Mouse (Mus musculus) embryonic fibroblast, embryonic 13.5 days (primary cell): ENCODE measurements around the gene Hes5. TPM values are rescaled to one million over a fixed set of nuclear protein-coding genes. Genes with fewer than 3 reads are reported as not detected.

Experiments
- H3K27ac ChIP-seq: 2 replicates; pipeline ENCODE4 v1.5.1; 2012; ENCODE audit warnings: low read length, control low read depth, inconsistent platforms; ENCODE audit not compliant: insufficient read depth
- H3K4me1 ChIP-seq: 2 replicates; pipeline ENCODE4 v1.6.1; 2011; ENCODE audit warnings: low read length; ENCODE audit not compliant: control insufficient read depth, insufficient read depth
- H3K4me3 ChIP-seq: 2 replicates; pipeline ENCODE4 v1.5.1; 2011; ENCODE audit warnings: mild to moderate bottlenecking, control low read depth, low read length; ENCODE audit not compliant: insufficient read depth
- CTCF ChIP-seq: IDR thresholded peaks from 2 replicates; pipeline ENCODE4 v1.5.1; 2011; ENCODE audit warnings: mild to moderate bottlenecking, control low read depth, low read length, moderate library complexity, borderline replicate concordance; ENCODE audit not compliant: insufficient read depth
- POLR2A ChIP-seq: IDR thresholded peaks from 2 replicates; pipeline ENCODE4 v1.6.1; 2011; ENCODE audit warnings: low read depth, mild to moderate bottlenecking, control low read depth, low read length, moderate library complexity
- polyA plus RNA-seq: library from polyadenylated mRNA; stranded (reverse); fragments of >200 nt; gene quantifications from 2 replicates; pipeline ENCODE4 v1.2.4, GENCODE M21; 2011; ENCODE audit warnings: low read depth; ENCODE audit not compliant: missing spikeins, insufficient read length

The Hes5 gene
- polyA plus RNA-seq, 1 experiment = not detected

DNA sequence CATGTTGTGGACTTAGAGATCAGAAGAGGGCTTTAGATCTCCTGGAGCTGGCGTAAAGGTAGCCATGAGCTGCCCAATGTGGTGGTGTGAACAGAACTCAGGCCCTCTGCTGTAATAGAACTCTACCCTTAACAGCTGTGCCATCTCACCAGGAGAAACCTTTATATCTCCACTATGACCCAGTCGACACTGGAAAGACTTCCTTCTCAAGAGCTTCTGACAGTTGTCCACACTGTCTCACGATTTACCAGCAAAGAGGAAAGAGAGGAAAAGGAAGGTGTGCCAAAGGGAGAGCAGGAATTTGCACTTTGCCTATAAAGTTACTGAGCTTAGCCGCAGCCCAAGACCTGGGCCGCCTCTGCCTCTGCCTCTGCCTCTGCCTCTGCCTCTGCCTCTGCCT lies 18.9 kb upstream of the Hes5 start:
- Histone ChIP-seq H3K4me3 (no peak overlapping the region), H3K4me1 (no peaks in the 10 kb centered on the region), H3K27ac (no peak overlapping the region)
- TF ChIP-seq CTCF = no peak
- no peak for TF ChIP-seq POLR2A

DNA sequence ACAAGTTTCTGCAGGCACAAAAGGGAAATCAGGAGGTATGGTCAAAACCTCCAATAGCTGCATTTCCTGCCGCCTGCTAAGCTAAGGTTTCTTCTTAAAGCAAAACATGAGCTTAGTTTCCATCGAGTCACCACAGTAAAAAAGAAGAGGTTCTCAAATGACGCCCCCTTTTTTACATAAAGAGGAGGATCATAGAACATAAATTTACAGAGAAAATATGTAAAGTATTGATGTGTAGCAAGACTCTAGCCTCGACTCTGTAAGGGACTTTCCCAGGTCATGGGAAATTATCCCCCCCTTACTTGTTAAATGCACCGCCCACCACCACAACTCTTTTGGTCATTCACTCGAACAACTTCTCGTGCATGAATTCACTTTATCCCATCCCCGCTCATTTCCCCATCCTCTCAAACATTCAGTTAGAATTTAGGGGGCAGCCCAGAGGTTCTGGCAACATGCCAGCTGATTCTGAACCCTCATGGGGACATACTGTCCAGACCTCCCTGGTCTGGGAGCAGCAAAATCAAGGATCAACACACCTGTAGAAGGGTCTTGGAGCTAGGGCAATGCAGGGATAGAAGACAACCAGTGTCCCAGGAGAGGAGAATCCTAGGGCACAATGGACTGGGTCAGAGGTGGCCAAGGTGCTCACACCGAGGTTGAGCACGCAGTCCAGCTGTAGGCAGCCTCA lies 17.9 kb upstream of the Hes5 start:
- no peak for TF ChIP-seq CTCF
- TF ChIP-seq POLR2A = no peak
- no peaks in the 10 kb centered on the region for H3K4me1 ChIP-seq
- H3K27ac ChIP-seq = no peak overlapping the region
- H3K4me3 ChIP-seq = no peak overlapping the region

DNA sequence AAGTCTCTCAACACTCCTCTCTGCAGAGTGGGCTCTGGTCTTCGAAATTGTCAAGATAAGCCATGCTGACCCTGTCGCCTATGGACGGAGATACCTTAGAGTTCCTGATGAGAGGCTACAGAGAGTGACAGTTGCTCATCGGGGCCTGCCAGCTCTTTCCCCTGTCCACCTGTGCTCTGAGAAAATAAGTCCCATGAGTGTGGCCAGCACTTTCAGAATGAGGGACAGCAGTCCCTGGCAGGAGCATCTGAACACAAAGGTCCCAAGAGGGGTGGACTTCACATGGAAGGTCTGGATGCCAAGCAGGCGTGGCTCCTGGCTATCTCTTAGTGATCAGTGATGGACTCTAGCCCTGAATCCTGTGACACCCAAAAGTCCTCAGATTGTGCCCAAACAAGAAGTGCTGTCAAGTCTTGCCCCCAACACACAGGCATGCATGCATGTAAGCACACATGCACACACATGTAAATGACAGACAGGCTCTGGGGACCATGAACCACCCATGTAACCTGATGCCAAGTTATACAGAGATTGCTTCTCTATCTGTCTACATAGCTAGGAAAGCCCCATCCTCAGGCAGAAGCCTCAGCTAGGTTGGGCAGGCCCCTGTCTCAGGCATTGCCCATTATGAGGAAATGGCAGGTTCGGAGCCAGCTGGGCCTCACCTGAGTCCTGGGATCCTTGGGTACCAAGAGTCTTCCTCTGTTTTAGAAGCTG lies 17.2 kb upstream of the Hes5 start:
- Histone ChIP-seq H3K4me3 (no peak overlapping the region), H3K4me1 (no peaks in the 10 kb centered on the region), H3K27ac (no peak overlapping the region)
- TF ChIP-seq POLR2A = no peak
- TF ChIP-seq CTCF = no peak

- no peak overlapping the region for H3K27ac ChIP-seq
- peak; percentile 76 for TF ChIP-seq CTCF
- TF ChIP-seq POLR2A = no peak
- H3K4me3 ChIP-seq = no peak overlapping the region
- no peaks in the 10 kb centered on the region for H3K4me1 ChIP-seq
Observed at GRCm38 (mm10) chr4:154944121-154944590, 16.6 kb upstream of the Hes5 start.

DNA sequence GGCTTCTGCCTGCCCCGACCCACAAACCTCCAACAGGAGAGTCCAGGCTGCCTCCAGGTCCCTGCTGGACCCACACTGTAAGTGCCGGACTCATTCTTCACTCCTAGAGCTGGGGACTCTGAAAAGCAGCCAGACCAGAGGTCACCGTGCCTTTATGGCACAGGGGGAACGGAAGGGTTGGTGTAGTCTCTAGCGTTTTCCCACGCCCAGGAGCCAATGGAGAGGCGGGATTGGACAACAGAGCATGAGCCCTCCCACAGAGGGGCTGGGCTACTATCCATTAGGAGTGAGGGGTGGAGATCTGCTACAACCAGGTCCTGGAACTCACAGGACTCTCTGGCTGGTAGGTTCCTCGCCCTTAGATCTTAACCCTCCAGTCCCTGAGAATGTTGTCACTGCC lies 14.4 kb upstream of the Hes5 start:
- no peak overlapping the region for H3K27ac ChIP-seq
- H3K4me3 ChIP-seq = no peak overlapping the region
- H3K4me1 ChIP-seq = no peaks in the 10 kb centered on the region
- TF ChIP-seq POLR2A (no peak), CTCF (no peak)

DNA sequence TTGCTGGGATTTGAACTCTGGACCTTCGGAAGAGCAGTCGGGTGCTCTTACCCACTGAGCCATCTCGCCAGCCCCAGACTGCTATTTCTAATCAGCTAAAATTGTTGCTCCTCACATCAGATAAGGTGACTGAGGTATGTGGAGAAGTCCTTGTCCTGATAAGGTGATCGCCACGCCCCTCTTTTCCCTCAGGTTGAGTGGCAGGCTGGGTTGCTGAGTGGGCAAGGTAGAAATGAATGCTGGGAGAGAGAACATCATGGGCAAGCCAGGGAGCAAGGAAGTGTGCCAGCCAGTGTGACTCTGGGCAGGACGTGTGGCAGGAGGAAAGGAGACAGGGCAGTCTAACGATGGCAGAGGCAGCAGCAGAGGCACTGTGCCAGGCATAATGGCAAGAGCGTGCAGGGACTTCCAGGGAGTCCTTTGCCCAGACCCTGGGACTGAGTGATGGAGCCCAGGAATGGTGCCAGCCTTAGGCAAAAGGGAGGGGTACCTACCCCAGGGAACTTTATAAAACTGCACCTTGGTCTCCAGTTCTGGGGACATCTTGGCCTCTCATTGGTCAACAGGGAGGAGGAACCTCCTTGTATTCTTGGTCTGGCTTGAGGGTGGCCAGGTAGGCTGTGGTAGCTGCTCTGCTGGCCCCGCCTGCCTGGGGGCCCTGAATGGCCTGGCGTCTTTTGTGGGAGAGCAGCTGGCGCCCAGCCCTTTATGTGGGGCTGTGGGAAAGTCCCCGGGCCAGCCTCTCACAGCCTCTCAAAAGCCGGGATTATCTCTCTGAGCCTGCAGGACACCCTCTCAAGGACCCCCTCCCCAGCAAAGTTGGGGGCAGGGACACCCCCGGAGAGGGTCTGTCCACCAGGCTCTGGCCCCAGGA lies 12.4 kb upstream of the Hes5 start:
- Histone ChIP-seq H3K27ac (no peak overlapping the region), H3K4me1 (no peaks in the 10 kb centered on the region)
- TF ChIP-seq CTCF (no peak), POLR2A (no peak)

GRCm38 (mm10) chr4:154948940-154949588 lies 11.7 kb upstream of the Hes5 start:
- Histone ChIP-seq H3K27ac (no peak overlapping the region), H3K4me3 (no peak overlapping the region), H3K4me1 (no peaks in the 10 kb centered on the region)
- TF ChIP-seq POLR2A (no peak), CTCF (no peak)

More for the DNA sequence above, 12.4 kb upstream of the Hes5 start:
- no peak overlapping the region for H3K4me3 ChIP-seq

DNA sequence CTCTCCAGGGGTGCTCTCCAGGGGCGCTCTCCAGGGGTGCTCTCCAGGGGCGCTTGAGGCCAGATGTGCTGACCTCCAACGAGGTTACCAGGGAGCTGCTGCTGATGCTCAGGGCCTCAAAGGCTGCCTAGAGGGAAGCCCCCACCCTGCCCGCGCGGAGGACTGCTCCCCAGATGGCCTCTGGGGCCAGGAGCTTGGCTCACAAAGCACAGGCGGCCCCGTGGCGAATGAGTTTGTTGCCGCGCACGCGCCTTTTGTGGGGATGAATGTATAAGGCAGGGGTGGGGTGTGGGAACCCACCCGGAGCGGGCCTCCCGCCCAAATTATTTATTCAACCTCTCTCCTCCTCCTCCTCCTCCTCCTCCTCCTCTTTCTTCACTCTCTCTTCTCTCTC lies 11.1 kb upstream of the Hes5 start:
- no peak overlapping the region for H3K4me3 ChIP-seq
- TF ChIP-seq POLR2A (no peak), CTCF (no peak)

More for the DNA sequence above, 11.1 kb upstream of the Hes5 start:
- Histone ChIP-seq H3K4me1 (no peaks in the 10 kb centered on the region), H3K27ac (no peak overlapping the region)
